Mouse (Mus musculus) central nervous system, embryonic 11.5 days (tissue): ENCODE results near the gene Mettl21e. TPM values are rescaled to one million over a fixed set of nuclear protein-coding genes. Genes with fewer than 3 reads are reported as not detected.

Experiments used
- polyA plus RNA-seq: library from polyadenylated mRNA; depleted of rRNA; stranded (reverse); fragments of >200 nt; gene quantifications from 2 replicates; pipeline ENCODE4 v1.2.3, GENCODE M21; 2012; rRNA removed

Mettl21e gene
- not detected in 2 replicates for polyA plus RNA-seq

DNA sequence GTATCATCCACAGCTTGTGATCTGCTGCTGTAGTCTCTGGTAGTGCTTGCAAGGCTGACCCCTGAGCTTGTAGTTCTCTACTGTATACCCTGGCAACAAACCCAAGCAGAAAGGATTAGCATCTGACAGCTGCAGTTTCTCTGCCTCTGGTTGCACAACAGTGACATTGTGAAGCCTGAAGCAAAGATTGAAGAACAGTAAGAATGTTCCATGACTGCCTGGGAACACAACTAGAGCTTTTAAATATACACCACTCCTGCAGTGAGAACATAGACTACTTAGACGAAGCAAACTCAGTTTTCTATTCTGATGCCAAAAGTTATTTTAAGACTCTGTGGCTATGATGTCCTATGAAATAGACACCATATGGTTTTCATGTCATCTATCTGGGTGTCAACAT, at the start of gene Mettl21e:
Gene Mettl21e (minus strand): TSS at position 86 of the 400 bp plus-strand sequence.

Other genes starting within 250 kb of the Mettl21e start
- 0.23 and 0.55 TPM in 2 replicates for gene Mettl21c, start 198.9 kb downstream of the Mettl21e start, polyA plus RNA-seq
- gene Gm8251, start 157.0 kb downstream of the Mettl21e start, polyA plus RNA-seq: 0.28 and 0.30 TPM in 2 replicates
- 47.0 and 61.0 TPM in 2 replicates for gene Tex30, start 116.5 kb downstream of the Mettl21e start, polyA plus RNA-seq
- gene Kdelc1, start 100.2 kb downstream of the Mettl21e start, polyA plus RNA-seq: 33.7 and 51.7 TPM in 2 replicates
- gene Bivm, start 100.0 kb downstream of the Mettl21e start, polyA plus RNA-seq: 9.1 and 20.3 TPM in 2 replicates
- 32.8 and 40.3 TPM in 2 replicates for gene Ercc5, start 71.2 kb downstream of the Mettl21e start, polyA plus RNA-seq